Mouse (Mus musculus): Measurements from ENCODE around the gene Acvr1. TPM values are rescaled to one million over a fixed set of nuclear protein-coding genes. Genes with fewer than 3 reads are reported as not detected.

Gene Acvr1
- polyA plus RNA-seq, 1 experiment from 2014 or later, result 8.7 TPM

GRCm38 (mm10) chr2:58551866-58552265, 15.1 kb downstream of the Acvr1 start:
- Histone ChIP-seq H3K4me3 (no peak overlapping the region), H3K4me1 (peaks cover 32% of the 10 kb centered on the region)
- WGBS, result 53% methylated on average over 6 of the region's 6 CpGs

GRCm38 (mm10) chr2:58550488-58550887, 16.5 kb downstream of the Acvr1 start:
- no peak overlapping the region for H3K4me2 ChIP-seq
- 47% methylated on average over 9 of the region's 9 CpGs for WGBS
- H3K4me3 ChIP-seq, result no peak overlapping the region
- no peaks in the 10 kb centered on the region for H3K27me3 ChIP-seq
- H3K27ac ChIP-seq, result no peak overlapping the region
- H3K9me3 ChIP-seq, result no peaks in the 10 kb centered on the region
- H3K4me1 ChIP-seq, result peaks cover 32% of the 10 kb centered on the region
- no peak for ATAC-seq (ENCODE audit: insufficient number of reproducible peaks, low FRiP score, low TSS enrichment, low read depth)
- no peak overlapping the region for H3K9ac ChIP-seq
- no peaks in the 10 kb centered on the region for H3K36me3 ChIP-seq

More at GRCm38 (mm10) chr2:58551866-58552265, 15.1 kb downstream of the Acvr1 start:
- Histone ChIP-seq H3K27ac (no peak overlapping the region), H3K27me3 (no peaks in the 10 kb centered on the region), H3K36me3 (no peaks in the 10 kb centered on the region), H3K9me3 (no peaks in the 10 kb centered on the region), H3K9ac (no peak overlapping the region), H3K4me2 (no peak overlapping the region)
- ATAC-seq (ENCODE audit: insufficient number of reproducible peaks, low FRiP score, low TSS enrichment, low read depth), result no peak

- Histone ChIP-seq H3K9me3 (no peaks in the 10 kb centered on the region), H3K9ac (no peak overlapping the region)
Measured at GRCm38 (mm10) chr2:58549960-58550359, 17.0 kb downstream of the Acvr1 start.

GRCm38 (mm10) chr2:58548943-58549342, 18.0 kb downstream of the Acvr1 start:
- Histone ChIP-seq H3K36me3 (no peaks in the 10 kb centered on the region), H3K27me3 (no peaks in the 10 kb centered on the region), H3K9ac (no peak overlapping the region), H3K4me3 (no peak overlapping the region), H3K4me1 (peaks cover 29% of the 10 kb centered on the region), H3K27ac (no peak overlapping the region), H3K4me2 (no peak overlapping the region), H3K9me3 (no peaks in the 10 kb centered on the region)
- 82% methylated on average over 7 of the region's 7 CpGs for WGBS
- ATAC-seq (ENCODE audit: insufficient number of reproducible peaks, low FRiP score, low TSS enrichment, low read depth), result no peak

More at GRCm38 (mm10) chr2:58549960-58550359, 17.0 kb downstream of the Acvr1 start:
- no peak for ATAC-seq (ENCODE audit: insufficient number of reproducible peaks, low FRiP score, low TSS enrichment, low read depth)
- Histone ChIP-seq H3K27ac (no peak overlapping the region), H3K27me3 (no peaks in the 10 kb centered on the region), H3K4me3 (no peak overlapping the region), H3K36me3 (no peaks in the 10 kb centered on the region), H3K4me1 (peaks cover 32% of the 10 kb centered on the region), H3K4me2 (no peak overlapping the region)
- WGBS, result 55% methylated on average over 6 of the region's 6 CpGs

GRCm38 (mm10) chr2:58546264-58546663, 20.7 kb downstream of the Acvr1 start:
- ATAC-seq (ENCODE audit: insufficient number of reproducible peaks, low FRiP score, low TSS enrichment, low read depth), result no peak
- H3K4me3 ChIP-seq, result no peak overlapping the region
- no peaks in the 10 kb centered on the region for H3K27me3 ChIP-seq
- H3K27ac ChIP-seq, result no peak overlapping the region
- H3K9ac ChIP-seq, result no peak overlapping the region
- H3K4me2 ChIP-seq, result no peak overlapping the region
- peaks cover 22% of the 10 kb centered on the region for H3K4me1 ChIP-seq
- H3K9me3 ChIP-seq, result no peaks in the 10 kb centered on the region
- WGBS, result 83% methylated on average over 7 of the region's 7 CpGs
- no peaks in the 10 kb centered on the region for H3K36me3 ChIP-seq

- Histone ChIP-seq H3K27ac (no peak overlapping the region), H3K4me1 (peaks cover 16% of the 10 kb centered on the region; the same call in 1 of the 2 replicates), H3K9me3 (no peaks in the 10 kb centered on the region), H3K9ac (no peak overlapping the region), H3K27me3 (no peaks in the 10 kb centered on the region), H3K36me3 (no peaks in the 10 kb centered on the region), H3K4me2 (no peak overlapping the region), H3K4me3 (no peak overlapping the region)
- WGBS, result 86% methylated on average over 6 of the region's 6 CpGs
- no peak for ATAC-seq (ENCODE audit: insufficient number of reproducible peaks, low FRiP score, low TSS enrichment, low read depth)
Measured at GRCm38 (mm10) chr2:58544368-58544767, 22.6 kb downstream of the Acvr1 start.

GRCm38 (mm10) chr2:58543252-58543651, 23.7 kb downstream of the Acvr1 start:
- ATAC-seq (ENCODE audit: insufficient number of reproducible peaks, low FRiP score, low TSS enrichment, low read depth), result no peak
- Histone ChIP-seq H3K9me3 (no peaks in the 10 kb centered on the region), H3K9ac (no peak overlapping the region), H3K27ac (no peak overlapping the region), H3K4me2 (no peak overlapping the region), H3K27me3 (no peaks in the 10 kb centered on the region), H3K4me3 (no peak overlapping the region), H3K4me1 (peaks cover 20% of the 10 kb centered on the region; the same call in 1 of the 2 replicates), H3K36me3 (no peaks in the 10 kb centered on the region)
- 82% methylated on average over 5 of the region's 5 CpGs for WGBS

- Histone ChIP-seq H3K9ac (no peak overlapping the region), H3K36me3 (0 out of 2 replicates have a peak, but pooled peaks cover 4% of the 10 kb centered on the region), H3K4me3 (no peak overlapping the region), H3K4me1 (peaks cover 37% of the 10 kb centered on the region), H3K9me3 (no peaks in the 10 kb centered on the region), H3K27me3 (no peaks in the 10 kb centered on the region), H3K27ac (no peak overlapping the region), H3K4me2 (no peak overlapping the region)
- ATAC-seq (ENCODE audit: insufficient number of reproducible peaks, low FRiP score, low TSS enrichment, low read depth), result no peak
- WGBS, result 89% methylated on average over 6 of the region's 6 CpGs
Measured at GRCm38 (mm10) chr2:58538196-58538595, 28.8 kb downstream of the Acvr1 start.

GRCm38 (mm10) chr2:58536796-58537195, 30.2 kb downstream of the Acvr1 start:
- peaks cover 44% of the 10 kb centered on the region for H3K4me1 ChIP-seq

GRCm38 (mm10) chr2:58535233-58535632, 31.7 kb downstream of the Acvr1 start:
- WGBS, result 78% methylated on average over 8 of the region's 8 CpGs
- Histone ChIP-seq H3K4me2 (no peak overlapping the region), H3K27ac (no peak overlapping the region), H3K36me3 (0 out of 2 replicates have a peak, but pooled peaks cover 4% of the 10 kb centered on the region), H3K9me3 (no peaks in the 10 kb centered on the region), H3K4me3 (no peak overlapping the region), H3K27me3 (no peaks in the 10 kb centered on the region), H3K9ac (no peak overlapping the region), H3K4me1 (peaks cover 52% of the 10 kb centered on the region)
- ATAC-seq (ENCODE audit: insufficient number of reproducible peaks, low FRiP score, low TSS enrichment, low read depth), result no peak

More at GRCm38 (mm10) chr2:58536796-58537195, 30.2 kb downstream of the Acvr1 start:
- Histone ChIP-seq H3K9me3 (no peaks in the 10 kb centered on the region), H3K9ac (no peak overlapping the region), H3K27ac (no peak overlapping the region), H3K4me3 (no peak overlapping the region), H3K36me3 (0 out of 2 replicates have a peak, but pooled peaks cover 4% of the 10 kb centered on the region), H3K4me2 (no peak overlapping the region), H3K27me3 (no peaks in the 10 kb centered on the region)
- WGBS, result 92% methylated on average over 3 of the region's 3 CpGs
- no peak for ATAC-seq (ENCODE audit: insufficient number of reproducible peaks, low FRiP score, low TSS enrichment, low read depth)

GRCm38 (mm10) chr2:58534379-58534778, 32.6 kb downstream of the Acvr1 start:
- Histone ChIP-seq H3K4me3 (no peak overlapping the region), H3K27me3 (no peaks in the 10 kb centered on the region), H3K27ac (peak overlapping the region; percentile 63), H3K36me3 (0 out of 2 replicates have a peak, but pooled peaks cover 4% of the 10 kb centered on the region), H3K4me1 (peaks cover 48% of the 10 kb centered on the region), H3K9me3 (no peaks in the 10 kb centered on the region), H3K4me2 (no peak overlapping the region), H3K9ac (no peak overlapping the region)
- no peak for ATAC-seq (ENCODE audit: insufficient number of reproducible peaks, low FRiP score, low TSS enrichment, low read depth)
- whole genome bisulfite sequencing, result 67% methylated on average over 4 of the region's 4 CpGs

- Histone ChIP-seq H3K27me3 (no peaks in the 10 kb centered on the region), H3K4me3 (no peak overlapping the region), H3K4me2 (no peak overlapping the region), H3K4me1 (peaks cover 45% of the 10 kb centered on the region), H3K36me3 (0 out of 2 replicates have a peak, but pooled peaks cover 4% of the 10 kb centered on the region), H3K9me3 (no peaks in the 10 kb centered on the region), H3K9ac (no peak overlapping the region), H3K27ac (peak overlapping the region; percentile 63)
- ATAC-seq (ENCODE audit: insufficient number of reproducible peaks, low FRiP score, low TSS enrichment, low read depth), result peak; percentile 41; the same call in 1 of the 2 replicates
- WGBS, result 14% methylated on average over 7 of the region's 7 CpGs
Measured at GRCm38 (mm10) chr2:58533521-58534001, 33.4 kb downstream of the Acvr1 start.
